Mouse (Mus musculus): ENCODE measurements around the gene Wasf1. TPM values are rescaled to one million over a fixed set of nuclear protein-coding genes. Genes with fewer than 3 reads are reported as not detected.

The Wasf1 gene
- total and polyA plus RNA-seq, 2 experiments from 2014 or later, result 1.8 to 4.6 TPM

- DNase-seq (ENCODE audit: low spot score), result peak; percentile 56
- Histone ChIP-seq H3K9ac (replicated peaks; ENCODE audit: low read depth, low read length) (no peak overlapping the region), H3K27ac (ENCODE audit: low read depth) (0 out of 2 replicates have a peak overlapping the region, but pooled peaks have one; percentile 43), H3K4me1 (ENCODE audit: control insufficient read depth, insufficient read depth) (0 out of 2 replicates have a peak, but pooled peaks cover 12% of the 10 kb centered on the region), H3K4me3 (ENCODE audit: low read depth, low read length) (no peak overlapping the region), H3K4me2 (ENCODE audit: low read depth, low read length) (no peak overlapping the region), H3K9me3 (replicated peaks; ENCODE audit: control insufficient read depth, low read length) (0 out of 2 replicates have a peak, but pooled peaks cover 5% of the 10 kb centered on the region), H3K36me3 (replicated peaks; ENCODE audit: control insufficient read depth, insufficient read depth, low read length) (peaks cover 17% of the 10 kb centered on the region), H3K27me3 (ENCODE audit: control insufficient read depth, insufficient read depth, low read length) (no peaks in the 10 kb centered on the region)
- TF ChIP-seq CTCF (IDR thresholded peaks at IDR 0.05; ENCODE audit: low read depth) (no peak), EP300 (IDR thresholded peaks at IDR 0.05; ENCODE audit: low read depth) (no peak)
- peak; percentile 81 for ATAC-seq (ENCODE audit: insufficient read depth, low read depth)
- 35% methylated on average over 2 of the region's 2 CpGs for WGBS
Measured at GRCm38 (mm10) chr10:40868081-40868480, 15.2 kb upstream of the Wasf1 start.

GRCm38 (mm10) chr10:40871301-40871700 lies 12.0 kb upstream of the Wasf1 start:
- Histone ChIP-seq H3K9ac (replicated peaks; ENCODE audit: low read depth, low read length) (no peak overlapping the region), H3K4me1 (ENCODE audit: control insufficient read depth, insufficient read depth) (0 out of 2 replicates have a peak, but pooled peaks cover 12% of the 10 kb centered on the region)

GRCm38 (mm10) chr10:40872052-40872451 lies 11.2 kb upstream of the Wasf1 start:
- 40% methylated on average over 2 of the region's 2 CpGs for WGBS
- Histone ChIP-seq H3K9me3 (replicated peaks; ENCODE audit: control insufficient read depth, low read length) (no peaks in the 10 kb centered on the region), H3K4me3 (ENCODE audit: low read depth, low read length) (no peak overlapping the region), H3K27me3 (ENCODE audit: control insufficient read depth, insufficient read depth, low read length) (no peaks in the 10 kb centered on the region), H3K36me3 (replicated peaks; ENCODE audit: control insufficient read depth, insufficient read depth, low read length) (peaks cover 13% of the 10 kb centered on the region), H3K4me1 (ENCODE audit: control insufficient read depth, insufficient read depth) (0 out of 2 replicates have a peak, but pooled peaks cover 12% of the 10 kb centered on the region), H3K9ac (replicated peaks; ENCODE audit: low read depth, low read length) (no peak overlapping the region), H3K4me2 (ENCODE audit: low read depth, low read length) (no peak overlapping the region), H3K27ac (ENCODE audit: low read depth) (no peak overlapping the region)
- ATAC-seq (ENCODE audit: insufficient read depth, low read depth) (no peak), DNase-seq (ENCODE audit: low spot score) (no peak)
- no peak for TF ChIP-seq EP300 (IDR thresholded peaks at IDR 0.05; ENCODE audit: low read depth)
- TF ChIP-seq CTCF (IDR thresholded peaks at IDR 0.05; ENCODE audit: low read depth), result no peak

More at GRCm38 (mm10) chr10:40871301-40871700, 12.0 kb upstream of the Wasf1 start:
- Histone ChIP-seq H3K4me2 (ENCODE audit: low read depth, low read length) (no peak overlapping the region), H3K9me3 (replicated peaks; ENCODE audit: control insufficient read depth, low read length) (no peaks in the 10 kb centered on the region), H3K27ac (ENCODE audit: low read depth) (no peak overlapping the region), H3K4me3 (ENCODE audit: low read depth, low read length) (no peak overlapping the region), H3K36me3 (replicated peaks; ENCODE audit: control insufficient read depth, insufficient read depth, low read length) (peaks cover 13% of the 10 kb centered on the region), H3K27me3 (ENCODE audit: control insufficient read depth, insufficient read depth, low read length) (no peaks in the 10 kb centered on the region)
- ATAC-seq (ENCODE audit: insufficient read depth, low read depth) (no peak), DNase-seq (ENCODE audit: low spot score) (no peak)
- TF ChIP-seq CTCF (IDR thresholded peaks at IDR 0.05; ENCODE audit: low read depth) (no peak), EP300 (IDR thresholded peaks at IDR 0.05; ENCODE audit: low read depth) (no peak)
- WGBS, result 89% methylated on average over 2 of the region's 2 CpGs

GRCm38 (mm10) chr10:40878246-40878645 lies 5.0 kb upstream of the Wasf1 start:
- Histone ChIP-seq H3K27me3 (ENCODE audit: control insufficient read depth, insufficient read depth, low read length) (no peaks in the 10 kb centered on the region), H3K9me3 (replicated peaks; ENCODE audit: control insufficient read depth, low read length) (no peaks in the 10 kb centered on the region), H3K4me2 (ENCODE audit: low read depth, low read length) (no peak overlapping the region), H3K4me3 (ENCODE audit: low read depth, low read length) (no peak overlapping the region), H3K4me1 (ENCODE audit: control insufficient read depth, insufficient read depth) (peaks cover 20% of the 10 kb centered on the region), H3K9ac (replicated peaks; ENCODE audit: low read depth, low read length) (no peak overlapping the region), H3K36me3 (replicated peaks; ENCODE audit: control insufficient read depth, insufficient read depth, low read length) (peaks cover 5% of the 10 kb centered on the region; the same call in 1 of the 2 replicates), H3K27ac (ENCODE audit: low read depth) (no peak overlapping the region)
- no peak for TF ChIP-seq CTCF (IDR thresholded peaks at IDR 0.05; ENCODE audit: low read depth)
- TF ChIP-seq EP300 (IDR thresholded peaks at IDR 0.05; ENCODE audit: low read depth), result no peak
- 59% methylated on average over 3 of the region's 3 CpGs for WGBS
- ATAC-seq (ENCODE audit: insufficient read depth, low read depth) (no peak), DNase-seq (ENCODE audit: low spot score) (no peak)

- H3K4me3 ChIP-seq (ENCODE audit: low read depth, low read length), result no peak overlapping the region
- no peaks in the 10 kb centered on the region for H3K9me3 ChIP-seq (replicated peaks; ENCODE audit: control insufficient read depth, low read length)
- H3K36me3 ChIP-seq (replicated peaks; ENCODE audit: control insufficient read depth, insufficient read depth, low read length), result peaks cover 5% of the 10 kb centered on the region; the same call in 1 of the 2 replicates
- no peak overlapping the region for H3K27ac ChIP-seq (ENCODE audit: low read depth)
- no peak for ATAC-seq (ENCODE audit: insufficient read depth, low read depth)
- no peak for DNase-seq (ENCODE audit: low spot score)
- no peak overlapping the region for H3K4me2 ChIP-seq (ENCODE audit: low read depth, low read length)
- WGBS, result 59% methylated on average over 9 of the region's 9 CpGs
- no peak overlapping the region for H3K9ac ChIP-seq (replicated peaks; ENCODE audit: low read depth, low read length)
- H3K4me1 ChIP-seq (ENCODE audit: control insufficient read depth, insufficient read depth), result peaks cover 20% of the 10 kb centered on the region
- TF ChIP-seq EP300 (IDR thresholded peaks at IDR 0.05; ENCODE audit: low read depth) (no peak), CTCF (IDR thresholded peaks at IDR 0.05; ENCODE audit: low read depth) (no peak)
- H3K27me3 ChIP-seq (ENCODE audit: control insufficient read depth, insufficient read depth, low read length), result no peaks in the 10 kb centered on the region
Measured at GRCm38 (mm10) chr10:40879969-40880368, 3.3 kb upstream of the Wasf1 start.

GRCm38 (mm10) chr10:40881236-40881635 lies 2.0 kb upstream of the Wasf1 start:
- Histone ChIP-seq H3K9ac (replicated peaks; ENCODE audit: low read depth, low read length) (no peak overlapping the region), H3K4me3 (ENCODE audit: low read depth, low read length) (no peak overlapping the region), H3K4me1 (ENCODE audit: control insufficient read depth, insufficient read depth) (peaks cover 20% of the 10 kb centered on the region), H3K27ac (ENCODE audit: low read depth) (peak overlapping the region; percentile 63), H3K9me3 (replicated peaks; ENCODE audit: control insufficient read depth, low read length) (no peaks in the 10 kb centered on the region), H3K27me3 (ENCODE audit: control insufficient read depth, insufficient read depth, low read length) (no peaks in the 10 kb centered on the region), H3K4me2 (ENCODE audit: low read depth, low read length) (peak overlapping the region; percentile 99), H3K36me3 (replicated peaks; ENCODE audit: control insufficient read depth, insufficient read depth, low read length) (no peaks in the 10 kb centered on the region)
- DNase-seq (ENCODE audit: low spot score) (peak; percentile 64), ATAC-seq (ENCODE audit: insufficient read depth, low read depth) (no peak)
- WGBS, result 39% methylated on average over 3 of the region's 3 CpGs
- TF ChIP-seq CTCF (IDR thresholded peaks at IDR 0.05; ENCODE audit: low read depth), result no peak
- TF ChIP-seq EP300 (IDR thresholded peaks at IDR 0.05; ENCODE audit: low read depth), result no peak

Data from heart, postnatal 0 days (tissue).